Mouse (Mus musculus) cerebellum, adult 9-10 months (tissue): ENCODE results near the gene C1qtnf6.

ENCODE experiments used
- DNase-seq: peaks from one replicate; pipeline ENCODE4 v3.0.0; 2022

C1qtnf6 gene

DNA sequence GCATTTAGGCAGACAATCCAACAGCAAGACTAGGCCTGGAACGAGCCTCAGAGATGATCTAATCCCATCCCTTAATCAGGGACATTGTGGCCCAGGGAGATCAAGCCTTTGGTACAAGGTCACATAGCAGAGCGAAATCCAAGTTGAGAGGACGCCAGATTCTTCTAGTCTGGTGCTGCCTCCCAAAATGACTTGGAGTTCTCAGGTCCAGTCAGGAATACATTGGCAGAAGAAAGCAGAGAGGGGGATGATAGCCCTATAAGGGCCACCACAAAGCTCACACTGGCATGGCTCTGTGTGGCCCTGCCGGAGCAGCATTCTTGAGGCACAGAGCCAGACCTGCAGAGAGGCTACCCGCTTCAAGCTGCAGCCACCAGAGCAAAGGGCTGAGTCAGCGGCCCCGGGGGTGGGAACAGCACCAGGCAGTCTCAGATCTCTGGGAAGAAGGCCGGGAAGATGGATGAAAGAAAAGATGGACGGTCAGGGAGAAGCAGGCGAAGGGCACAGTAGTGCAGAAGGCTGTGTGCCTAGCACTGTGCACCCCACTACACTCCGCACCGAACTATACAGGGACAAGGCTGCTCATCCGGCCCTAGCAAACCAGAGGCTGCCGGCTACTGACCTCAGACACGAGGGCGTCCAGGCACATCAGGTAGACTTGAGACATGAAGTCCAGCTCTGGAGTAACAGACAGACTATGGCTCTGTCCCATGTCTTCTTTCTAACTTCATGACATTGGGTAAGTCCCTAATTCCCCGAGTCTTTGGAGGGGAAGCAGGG is at the start of gene C1qtnf6:
Gene C1qtnf6 (minus strand): TSS at position 746 of the 780 bp plus-strand sequence.
- DNase-seq, result peak; percentile 72

GRCm38 (mm10) chr15:78576284-78576810 is 45.1 kb upstream of the C1qtnf6 start:
- no peak for DNase-seq

GRCm38 (mm10) chr15:78572658-78573397 is 41.6 kb upstream of the C1qtnf6 start, which contains the start of gene Rac2:
Gene Rac2, minus strand, starts transcription at chr15:78572783.
- no peak for DNase-seq

- DNase-seq, result no peak
Measured at GRCm38 (mm10) chr15:78572270-78572600, 41.0 kb upstream of the C1qtnf6 start.

GRCm38 (mm10) chr15:78571554-78572269 is 40.5 kb upstream of the C1qtnf6 start:
- DNase-seq, result no peak

DNA sequence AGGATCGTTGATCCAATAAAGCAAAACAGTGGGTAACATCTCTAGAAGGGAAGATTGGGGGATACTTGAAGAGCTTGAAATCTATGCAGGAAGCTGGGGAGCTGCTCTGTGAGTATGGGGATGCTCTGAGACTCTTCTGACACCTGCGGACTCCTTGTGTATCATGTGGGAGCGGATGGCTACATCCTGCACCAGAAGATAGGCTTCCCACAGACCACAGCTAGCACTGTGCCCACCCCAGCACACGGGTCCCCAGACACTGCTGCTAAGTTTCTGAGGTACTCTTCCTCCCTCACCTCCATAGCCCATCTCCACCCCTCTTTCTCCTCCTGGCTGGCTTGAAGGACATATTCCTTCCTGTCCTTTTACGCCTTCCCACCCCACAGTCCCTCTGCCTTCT is 39.0 kb upstream of the C1qtnf6 start:
- no peak for DNase-seq

DNA sequence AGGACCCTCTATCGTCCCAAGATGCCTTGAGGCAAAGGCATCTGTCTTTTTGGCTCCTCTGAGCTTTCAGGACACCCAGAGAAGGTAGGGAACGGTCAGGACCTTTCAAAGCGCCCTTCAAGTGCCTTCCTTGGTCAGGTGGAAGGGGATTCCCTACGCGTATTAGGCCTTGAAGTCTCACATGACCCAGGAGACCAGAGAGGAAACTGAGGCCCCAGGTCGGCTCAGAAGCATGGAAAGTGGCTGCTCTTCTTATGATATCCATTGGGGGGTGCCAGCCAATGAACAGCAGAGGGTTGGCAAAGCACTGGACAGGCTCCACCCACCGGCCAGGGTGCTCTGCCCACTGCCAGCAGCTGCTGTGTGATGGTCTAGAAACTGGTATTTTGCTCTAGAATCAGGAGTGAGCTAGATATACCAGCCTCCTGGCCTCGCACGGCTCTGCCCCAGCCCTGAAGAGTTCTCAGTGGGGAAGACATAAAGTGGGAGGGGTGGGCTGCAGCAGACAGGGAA is 36.4 kb upstream of the C1qtnf6 start:
- DNase-seq, result no peak

- no peak for DNase-seq
Measured at GRCm38 (mm10) chr15:78564764-78565435, 33.7 kb upstream of the C1qtnf6 start.

DNA sequence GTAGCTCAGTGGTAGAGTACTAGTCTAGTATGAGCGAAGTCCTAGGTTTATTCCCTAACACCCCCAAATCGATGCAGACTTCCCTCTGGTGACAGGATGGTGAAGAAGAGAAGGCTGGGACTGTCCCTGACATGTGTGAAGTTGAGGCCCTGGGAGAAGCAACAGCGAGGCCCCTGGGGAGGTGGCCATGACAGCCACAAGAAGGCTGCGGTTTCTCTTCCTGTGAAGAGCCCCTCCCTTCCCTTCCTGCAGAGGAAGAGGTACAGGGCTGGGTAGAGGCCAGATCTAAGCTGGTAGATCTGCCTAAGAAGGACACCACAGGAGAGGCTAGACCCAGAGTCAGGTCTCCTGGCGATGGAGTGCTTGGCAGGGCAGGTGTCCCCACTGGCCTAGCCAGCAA is 32.7 kb upstream of the C1qtnf6 start:
- DNase-seq, result no peak

DNA sequence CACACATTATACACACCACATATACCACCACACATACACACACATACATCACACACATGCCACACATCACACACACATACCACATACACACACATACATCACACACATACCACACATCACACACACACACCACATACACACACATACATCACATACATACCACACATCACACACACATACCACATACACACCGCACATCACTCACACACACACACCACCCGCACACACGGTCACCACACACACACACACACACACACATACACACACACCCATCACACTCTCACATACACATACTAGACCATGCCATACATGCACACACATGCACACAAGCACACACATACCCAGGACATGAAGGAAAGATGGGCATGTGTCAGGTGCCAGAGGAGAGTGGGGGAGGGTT is 32.1 kb upstream of the C1qtnf6 start:
- no peak for DNase-seq

DNA sequence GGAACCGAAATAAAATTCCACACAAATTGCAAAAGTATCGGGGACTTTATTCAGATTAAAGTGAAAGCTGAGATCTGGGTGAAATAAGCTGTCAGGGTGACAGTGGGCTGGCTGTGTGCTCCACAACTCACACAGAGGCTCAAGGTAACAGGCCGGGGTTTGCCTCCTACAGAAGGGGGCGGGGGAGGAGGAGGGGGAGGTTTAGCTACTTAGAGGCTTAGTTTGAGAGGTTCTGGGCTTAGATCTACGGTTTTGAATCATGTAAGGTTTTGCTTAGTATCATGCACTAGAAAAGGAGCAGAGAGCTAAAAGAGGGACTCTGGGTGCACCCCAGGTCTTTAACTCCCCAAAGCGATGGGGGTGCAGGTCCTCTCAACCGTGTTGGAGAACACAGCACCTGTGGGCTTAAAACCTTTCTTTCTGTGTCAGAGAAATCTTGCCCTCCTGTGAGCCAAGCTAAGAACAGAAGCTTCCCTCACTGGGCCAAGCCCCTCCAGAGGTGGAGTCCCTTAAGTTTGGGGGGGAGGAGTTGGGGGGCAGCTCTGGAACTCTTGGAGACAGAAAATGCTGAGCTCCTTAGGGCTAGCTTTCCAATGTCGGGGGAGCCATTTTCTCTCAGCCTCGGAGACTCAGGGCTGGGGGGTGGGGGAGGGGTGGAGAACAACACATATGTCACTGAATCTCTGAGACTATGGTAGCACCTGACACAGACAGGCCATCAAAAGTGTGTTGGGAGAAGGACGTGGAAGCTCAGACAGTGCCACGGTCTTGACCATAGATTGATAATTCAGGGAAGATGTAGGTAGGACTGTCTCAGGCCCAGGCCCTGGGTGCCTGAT is 28.1 kb upstream of the C1qtnf6 start:
- no peak for DNase-seq

DNA sequence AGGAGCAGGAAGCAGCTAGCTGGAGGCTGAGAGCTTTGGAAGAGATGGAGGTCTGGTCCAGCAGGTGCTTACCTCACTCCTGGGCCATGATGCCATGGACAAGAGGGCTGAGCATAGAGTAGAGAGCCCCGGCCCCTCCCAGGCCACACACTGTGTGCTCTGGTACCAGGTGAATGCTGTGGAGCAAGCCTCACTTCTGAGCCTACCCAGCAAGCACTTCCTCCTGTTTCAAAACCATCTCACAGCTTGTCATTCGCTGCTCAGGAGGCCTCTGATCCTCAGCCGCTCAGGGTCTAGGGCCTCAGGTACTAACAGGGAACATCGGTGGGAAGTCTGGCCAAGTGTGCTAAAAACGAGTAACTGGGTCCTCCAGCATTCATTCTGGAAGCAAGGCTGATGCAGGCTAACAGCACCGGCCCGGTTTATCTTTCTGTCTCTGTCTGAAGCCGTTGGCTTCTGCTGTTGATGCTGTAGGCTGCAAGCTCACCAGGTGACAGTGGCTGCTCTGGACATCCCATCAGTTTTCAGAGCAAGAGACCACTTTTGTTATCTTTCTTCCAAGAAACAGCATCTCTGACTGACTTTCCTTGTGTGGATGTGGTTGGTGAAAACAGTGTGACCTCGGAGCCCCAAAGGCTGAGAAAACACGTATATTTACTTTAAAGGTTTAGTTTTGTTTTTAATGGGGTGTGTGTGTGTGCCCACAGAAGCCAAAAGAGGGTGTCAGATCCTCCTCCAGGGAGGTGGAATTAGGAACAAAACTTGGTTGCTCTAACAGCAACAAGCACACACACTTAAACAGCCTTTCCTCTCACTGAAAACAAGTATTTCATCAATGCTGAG is 26.7 kb upstream of the C1qtnf6 start:
- DNase-seq, result no peak

- DNase-seq, result no peak
Measured at GRCm38 (mm10) chr15:78554545-78555313, 23.5 kb upstream of the C1qtnf6 start.

- no peak for DNase-seq
Measured at GRCm38 (mm10) chr15:78549189-78549734, 18.0 kb upstream of the C1qtnf6 start.

GRCm38 (mm10) chr15:78548711-78549110 is 17.5 kb upstream of the C1qtnf6 start:
- no peak for DNase-seq

GRCm38 (mm10) chr15:78548336-78548665 is 17.1 kb upstream of the C1qtnf6 start:
- DNase-seq, result no peak

GRCm38 (mm10) chr15:78547415-78548335 is 16.5 kb upstream of the C1qtnf6 start:
- DNase-seq, result peak; percentile 54

GRCm38 (mm10) chr15:78546060-78546459 is 14.8 kb upstream of the C1qtnf6 start:
- DNase-seq, result peak; percentile 31
